Mouse (Mus musculus) lung, postnatal 14 days (tissue): ENCODE data around the gene Ccr7.

Experiments
- DNase-seq: peaks from one replicate; pipeline ENCODE4 v3.0.0; 2021

Gene Ccr7

DNA sequence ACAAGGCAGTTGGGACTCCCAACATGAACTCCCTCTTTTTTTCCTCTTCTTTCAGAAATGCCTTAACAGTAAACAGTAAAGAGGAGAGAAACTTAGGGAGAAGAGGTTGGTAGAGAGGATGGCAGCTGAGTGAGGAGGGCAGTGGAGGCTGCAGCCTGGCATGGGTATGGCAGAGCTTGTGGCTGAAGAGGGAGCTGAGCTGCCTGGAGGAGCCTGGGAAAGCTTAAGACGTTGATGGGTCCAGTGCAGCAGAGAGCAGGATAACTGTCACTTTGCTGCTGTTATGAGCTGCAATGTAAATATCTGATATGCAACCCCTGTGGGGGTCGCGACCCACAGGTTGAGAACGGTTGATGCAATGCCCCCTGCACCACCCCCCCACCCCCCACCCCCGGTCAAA is 42.2 kb downstream of the Ccr7 start:
- DNase-seq: no peak

DNA sequence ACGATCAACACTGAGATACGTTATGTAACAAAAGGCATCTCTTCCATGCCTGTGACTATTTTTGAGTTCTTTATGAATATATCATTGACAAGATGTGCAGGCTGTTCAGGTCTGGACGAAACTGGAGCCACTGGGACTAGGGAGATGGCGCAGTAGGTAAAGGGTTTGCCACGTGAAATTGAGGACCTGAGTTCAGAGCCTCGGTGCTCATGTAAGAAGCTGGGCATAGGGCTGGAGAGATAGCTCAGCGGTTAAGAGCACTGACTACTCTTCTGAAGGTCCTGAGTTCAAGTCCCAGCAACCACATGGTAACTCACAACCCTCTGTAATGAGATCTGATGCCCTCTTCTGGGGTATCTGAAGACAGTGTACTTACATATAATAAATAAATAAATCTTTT is 43.2 kb downstream of the Ccr7 start:
- DNase-seq: no peak

- no peak for DNase-seq
These were observed 43.7 kb downstream of the Ccr7 start for GRCm38 (mm10) chr11:99111155-99111554.

DNA sequence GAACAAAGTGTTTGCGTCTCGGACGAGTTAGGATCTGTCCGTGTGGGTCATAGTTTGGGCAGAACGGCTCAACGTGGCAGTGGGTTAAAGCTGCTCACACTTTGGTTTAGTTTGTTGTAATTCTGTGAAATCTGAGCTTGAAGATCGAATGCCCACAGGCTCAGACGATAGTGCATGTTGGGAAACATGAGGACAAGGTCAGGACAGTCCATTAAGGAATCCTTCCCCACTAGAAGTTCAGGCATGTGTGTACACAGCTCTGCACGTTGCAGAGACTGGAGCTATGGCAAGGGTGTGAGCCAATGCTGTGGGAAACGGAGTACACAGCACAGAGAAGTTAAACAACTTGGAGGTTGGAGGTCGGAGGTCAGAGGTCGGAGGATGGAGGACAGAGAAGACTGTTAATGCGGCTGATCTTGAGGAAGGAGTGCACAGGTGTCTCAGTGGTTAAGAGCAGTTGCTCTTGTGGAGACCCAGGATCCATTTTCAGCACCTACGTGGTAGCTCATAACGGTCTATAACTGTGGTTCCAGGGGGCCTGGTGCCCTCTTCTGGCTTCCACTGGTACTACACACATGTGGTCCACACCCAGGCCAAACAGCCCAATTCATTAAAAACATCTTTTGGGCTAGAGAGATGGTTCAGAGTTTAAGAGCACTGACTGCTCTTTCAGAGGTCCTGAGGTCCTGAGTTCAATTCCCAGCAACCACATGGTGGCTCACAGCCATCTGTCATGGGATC is 44.3 kb downstream of the Ccr7 start:
- no peak for DNase-seq

DNA sequence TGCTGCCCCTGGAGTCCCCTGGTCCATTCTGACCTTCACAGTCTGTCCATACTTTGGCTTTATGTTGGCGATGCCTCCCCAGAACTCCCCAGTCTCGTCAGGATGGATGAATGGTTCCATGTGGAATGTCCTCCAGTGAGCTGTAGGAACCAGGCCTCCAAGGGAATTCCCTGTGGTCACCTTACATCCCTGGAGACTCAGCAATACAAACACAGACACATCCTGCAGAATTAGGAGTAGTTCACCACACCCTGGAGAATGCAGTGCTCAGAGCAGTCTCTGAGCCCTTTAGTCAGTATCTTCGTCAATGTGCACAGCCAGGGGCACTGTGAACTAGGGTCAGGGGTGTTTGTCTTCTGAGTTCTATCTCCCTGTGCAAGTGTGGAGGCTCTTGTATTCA is 46.6 kb downstream of the Ccr7 start:
- DNase-seq: no peak

DNA sequence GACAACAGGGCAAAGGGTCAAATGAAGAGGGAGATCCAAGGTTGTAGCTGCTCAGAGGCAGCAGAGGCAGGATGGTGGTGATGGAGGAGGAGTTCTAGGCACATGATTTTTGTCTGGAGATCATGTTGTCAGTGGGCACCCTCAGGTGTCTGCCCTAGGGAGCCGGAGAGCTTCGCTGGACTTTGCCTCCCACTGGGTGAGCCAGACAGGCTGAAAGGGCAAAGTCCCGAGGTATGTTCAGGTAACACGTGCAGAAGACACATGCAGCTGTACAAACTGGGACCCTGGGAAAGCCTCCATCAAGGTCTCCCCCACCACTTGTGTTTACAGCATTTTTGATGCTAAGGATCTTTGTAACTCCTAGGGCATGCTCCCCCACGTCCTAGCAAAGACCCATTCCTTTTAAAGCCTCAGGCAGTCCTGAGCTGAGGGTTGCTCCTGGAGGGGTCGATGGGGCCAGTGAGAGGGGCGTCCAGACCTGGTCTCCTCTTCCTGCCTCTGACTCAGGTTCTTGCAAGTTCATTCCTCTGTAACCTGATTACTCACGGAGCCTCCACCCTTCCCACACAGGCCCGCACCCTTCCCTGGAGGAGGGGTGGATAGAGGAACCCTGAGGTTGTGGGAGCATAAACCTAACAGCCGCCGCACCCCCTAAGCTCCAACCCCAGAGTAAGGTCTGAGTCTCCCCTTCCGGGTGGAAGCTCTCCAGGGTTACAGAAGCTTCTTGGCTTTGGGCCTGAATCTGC is 48.7 kb downstream of the Ccr7 start:
- no peak for DNase-seq

GRCm38 (mm10) chr11:99104609-99105410 is 50.1 kb downstream of the Ccr7 start:
- no peak for DNase-seq

DNA sequence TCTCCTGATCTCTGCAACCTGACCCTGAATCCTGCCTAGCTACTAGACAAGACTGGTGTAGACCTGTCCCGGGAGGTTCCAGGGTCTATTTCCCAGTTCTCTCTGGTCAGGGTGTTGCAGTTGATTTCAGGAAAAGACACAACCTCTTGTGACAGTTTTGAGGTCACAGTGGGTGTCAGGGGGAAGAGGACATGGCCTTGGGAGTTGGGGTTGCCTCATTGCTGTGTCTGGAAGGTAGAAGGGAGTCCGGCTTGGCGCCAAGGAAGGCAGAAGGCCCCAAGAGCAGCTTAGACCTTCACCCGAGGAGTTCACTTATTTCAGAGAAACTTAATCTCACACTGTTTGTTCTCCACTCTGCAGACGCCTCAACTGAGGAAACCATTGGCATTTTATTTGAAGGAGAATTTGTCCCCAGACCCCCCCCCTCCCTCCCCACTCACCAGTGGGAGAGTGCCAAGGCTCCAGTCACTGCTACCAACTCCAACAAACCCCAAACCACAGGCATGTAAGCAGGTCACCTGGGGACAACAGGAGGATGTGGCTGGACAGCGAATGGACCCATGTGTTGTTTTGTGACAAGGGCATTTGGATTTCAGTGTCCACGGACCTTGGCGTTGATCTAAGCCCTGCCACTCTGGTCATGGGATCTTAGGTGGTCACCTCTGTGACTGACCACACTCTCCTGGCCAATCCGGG is 52.2 kb downstream of the Ccr7 start:
- no peak for DNase-seq

GRCm38 (mm10) chr11:99101693-99102092 is 53.2 kb downstream of the Ccr7 start:
- DNase-seq: no peak

DNA sequence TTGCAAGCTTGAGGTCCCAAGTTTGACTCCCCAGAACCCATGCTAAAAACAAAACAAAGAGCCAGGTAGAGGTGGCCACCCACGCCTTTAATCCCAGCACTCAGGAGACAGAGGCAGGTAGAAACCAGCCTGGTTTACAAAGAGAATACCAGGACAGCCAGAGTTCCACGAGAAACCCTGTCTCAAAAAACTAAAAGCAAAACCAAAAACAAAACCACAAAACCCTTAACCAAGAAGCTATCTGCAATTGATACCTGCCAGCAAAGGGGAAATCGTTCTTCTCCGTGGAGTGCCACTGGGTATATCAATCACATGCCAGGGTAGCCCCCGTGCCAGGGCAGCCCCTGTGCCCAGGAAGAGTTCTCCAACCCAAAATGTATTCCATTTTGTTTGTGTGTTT is 54.7 kb downstream of the Ccr7 start:
- no peak for DNase-seq

- DNase-seq: peak; percentile 36
These were observed 55.4 kb downstream of the Ccr7 start for GRCm38 (mm10) chr11:99099516-99099915.

GRCm38 (mm10) chr11:99098924-99099323 is 56.0 kb downstream of the Ccr7 start:
- no peak for DNase-seq

DNA sequence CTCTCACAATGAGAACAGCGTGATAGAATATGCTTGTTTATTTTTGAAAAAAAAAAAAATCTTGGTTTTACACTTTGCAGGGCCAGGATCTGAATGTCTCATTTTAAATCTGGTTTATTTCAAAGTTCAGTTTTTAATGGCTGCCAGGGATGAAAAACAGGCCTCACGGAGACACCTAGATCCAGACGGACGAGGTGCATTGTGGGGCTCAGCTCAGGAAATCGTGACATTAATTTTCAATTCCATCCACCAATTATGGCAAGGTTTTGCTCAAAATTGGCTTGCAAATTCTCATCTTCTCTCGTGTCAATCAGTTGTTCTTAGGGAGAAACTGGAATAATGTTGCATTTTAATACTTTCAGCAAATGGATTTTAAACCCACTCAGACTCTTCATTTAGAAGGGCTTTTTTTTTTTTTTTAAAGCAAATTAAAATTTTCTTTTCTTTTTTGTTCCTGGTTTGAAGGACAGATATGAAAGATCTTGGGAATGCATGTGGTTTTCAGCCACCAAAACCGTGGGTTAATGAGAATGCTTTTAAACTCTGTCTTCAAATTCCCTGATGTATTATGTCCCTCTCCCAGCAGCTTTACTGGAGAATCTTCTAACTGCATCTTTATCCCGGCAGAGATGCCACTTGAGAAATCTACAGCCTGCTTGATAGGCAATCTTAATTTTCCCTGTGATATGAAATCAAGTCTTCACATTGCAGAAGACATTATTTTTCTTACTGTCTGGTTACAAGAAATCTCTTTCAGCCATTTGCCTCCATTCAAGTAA is 57.7 kb downstream of the Ccr7 start:
- DNase-seq: no peak

GRCm38 (mm10) chr11:99096417-99096816 is 58.5 kb downstream of the Ccr7 start:
- DNase-seq: no peak

DNA sequence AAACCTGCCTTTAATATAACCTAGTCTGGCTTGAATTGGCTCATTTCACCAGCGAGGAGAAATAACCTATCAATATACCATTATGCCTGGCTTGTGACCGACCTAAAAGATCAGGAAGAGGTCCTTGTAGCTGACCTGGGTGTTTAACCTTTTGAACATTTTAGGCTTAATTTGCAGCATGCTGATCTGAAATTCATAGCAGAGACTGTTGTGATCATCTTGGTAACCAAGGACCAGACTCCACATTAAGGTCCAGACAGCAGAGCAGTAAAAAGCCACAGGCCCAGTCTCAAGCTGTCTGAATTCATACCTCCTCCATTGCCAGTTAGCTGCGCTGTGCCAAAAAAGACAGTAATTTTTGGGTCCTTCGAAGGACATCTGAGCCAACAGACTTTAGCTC is 59.1 kb downstream of the Ccr7 start:
- DNase-seq: no peak

DNA sequence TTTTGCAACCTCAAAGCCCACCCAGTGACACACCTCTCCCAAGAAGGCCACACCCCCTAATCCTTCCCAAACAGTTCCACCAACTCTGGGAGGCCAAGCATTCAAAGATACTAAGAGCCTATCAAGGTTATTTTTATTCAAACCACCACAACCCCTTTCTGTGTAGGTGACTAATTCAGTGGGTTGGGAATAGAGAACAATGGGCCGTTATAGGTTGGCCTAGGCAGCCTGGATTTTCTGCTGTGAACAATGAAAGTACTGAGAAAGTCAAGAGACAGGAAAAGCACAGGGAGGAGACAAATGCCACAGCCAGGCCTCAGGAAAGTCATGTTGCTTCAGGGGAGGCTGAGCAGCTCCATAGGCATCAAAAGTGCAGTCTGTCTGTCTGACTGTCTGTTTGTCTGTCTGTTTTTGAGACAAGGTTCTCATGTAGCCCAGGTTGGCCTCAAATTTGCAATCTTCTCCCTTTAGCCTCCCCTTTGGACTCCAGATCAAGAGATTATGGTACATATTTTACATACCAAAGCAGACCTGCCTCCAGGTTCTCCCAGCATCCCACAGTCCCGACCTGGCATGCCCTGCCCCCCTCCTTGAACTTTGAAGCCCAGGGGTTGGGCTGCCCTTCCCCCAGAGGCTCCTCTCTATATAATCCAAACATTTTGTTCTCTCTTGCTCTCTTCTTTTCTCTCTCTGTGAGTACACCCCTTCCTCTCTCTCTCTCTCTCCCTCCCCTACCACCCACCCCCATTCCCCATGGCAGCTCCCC is 59.8 kb downstream of the Ccr7 start:
- no peak for DNase-seq
